Mouse (Mus musculus) embryo, embryonic 11 days (tissue): ENCODE data around the gene Frs3.

Source experiments
- DNase-seq: peaks from one replicate; pipeline ENCODE4 v3.0.0-alpha.2; 2015

Frs3 gene

DNA sequence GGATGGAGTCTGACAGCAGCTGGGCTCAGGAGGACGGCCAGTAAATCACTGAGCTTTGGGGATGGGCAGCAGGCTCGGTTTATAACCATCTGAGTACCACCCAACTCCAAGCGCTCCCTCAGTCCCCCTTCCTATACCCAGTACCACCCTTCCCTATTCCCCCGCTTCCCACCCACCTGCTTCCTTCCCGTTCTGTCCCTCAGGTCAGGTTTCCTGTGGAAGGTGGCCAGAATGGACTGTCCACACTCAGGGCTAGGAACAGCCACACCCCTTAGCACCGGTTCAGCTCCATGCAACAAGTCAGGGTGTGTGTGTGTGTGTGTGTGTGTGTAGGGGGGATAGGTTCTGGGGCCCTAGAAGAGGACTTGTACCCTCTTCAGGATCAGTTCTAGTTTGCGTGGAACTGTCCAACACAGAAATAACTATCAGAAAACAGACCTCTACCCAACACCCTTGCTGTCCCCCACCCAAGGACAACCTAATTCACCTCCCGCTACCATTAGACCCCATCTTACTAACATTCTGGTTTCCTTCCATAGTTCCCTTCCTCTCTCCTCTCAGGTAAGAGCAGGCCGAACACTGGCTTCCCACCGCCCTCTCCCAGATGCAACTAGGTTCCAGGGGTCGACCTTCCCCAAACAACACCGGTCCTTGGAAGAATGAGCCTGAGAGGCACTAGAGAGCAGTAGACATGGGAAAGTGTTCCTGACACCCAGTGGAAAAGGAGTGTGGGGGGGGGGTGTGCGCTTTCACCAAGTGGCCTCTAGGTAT is 5.0 kb downstream of the Frs3 start:
- no peak for DNase-seq

DNA sequence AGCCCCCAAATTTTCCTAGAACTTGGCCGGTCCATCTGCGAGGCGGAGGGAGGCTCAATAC is 5.4 kb downstream of the Frs3 start, which contains the start of gene Gm21981:
Gm21981 (minus strand) TSS at position 14 of the 61 bp plus-strand sequence.
- no peak for DNase-seq

DNA sequence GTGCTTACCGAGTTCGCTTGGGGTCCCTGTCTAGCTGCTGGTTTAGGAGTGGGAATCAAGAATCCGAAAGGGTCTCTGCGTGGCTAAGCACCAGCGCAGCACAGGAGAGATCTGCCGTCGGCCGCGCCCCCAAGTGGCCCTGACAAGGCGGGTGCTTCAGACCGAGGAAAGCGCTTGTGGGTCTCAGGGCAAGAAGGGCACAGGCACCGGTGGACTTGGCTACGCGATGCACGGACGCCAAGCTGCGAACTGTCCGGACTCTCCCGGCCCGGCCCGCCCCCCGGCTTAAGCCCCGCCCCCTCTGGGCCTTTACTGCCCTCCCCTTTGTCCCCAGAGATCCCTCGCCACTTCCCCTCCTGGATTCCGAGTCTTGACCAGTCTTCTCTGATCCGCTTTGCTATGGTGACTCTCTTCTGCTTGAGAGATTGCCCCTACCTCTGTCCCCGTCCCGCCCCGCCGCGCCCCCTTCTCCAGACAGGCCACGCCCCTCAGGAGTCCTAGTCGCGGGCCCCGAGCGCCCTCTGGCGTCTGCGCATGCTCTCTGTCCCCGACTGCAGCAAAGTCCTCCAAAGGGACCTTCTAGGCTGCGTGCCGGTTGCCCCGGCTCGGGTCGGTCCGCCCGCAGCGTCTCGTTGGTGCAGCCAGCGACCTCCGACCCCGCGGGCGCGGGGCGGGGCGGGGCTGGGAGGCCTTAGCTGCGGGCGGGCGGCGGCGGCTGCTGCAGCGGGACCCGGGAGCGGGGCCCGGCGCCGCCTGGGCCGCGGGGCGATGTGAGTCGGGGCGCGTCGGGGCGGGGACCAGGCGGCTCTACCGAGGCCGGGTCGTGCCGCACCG is 5.9 kb downstream of the Frs3 start, which contains the start of gene Prickle4:
Prickle4 (minus strand) TSS at position 234 of the 834 bp plus-strand sequence.
- DNase-seq = peak; percentile 98

DNA sequence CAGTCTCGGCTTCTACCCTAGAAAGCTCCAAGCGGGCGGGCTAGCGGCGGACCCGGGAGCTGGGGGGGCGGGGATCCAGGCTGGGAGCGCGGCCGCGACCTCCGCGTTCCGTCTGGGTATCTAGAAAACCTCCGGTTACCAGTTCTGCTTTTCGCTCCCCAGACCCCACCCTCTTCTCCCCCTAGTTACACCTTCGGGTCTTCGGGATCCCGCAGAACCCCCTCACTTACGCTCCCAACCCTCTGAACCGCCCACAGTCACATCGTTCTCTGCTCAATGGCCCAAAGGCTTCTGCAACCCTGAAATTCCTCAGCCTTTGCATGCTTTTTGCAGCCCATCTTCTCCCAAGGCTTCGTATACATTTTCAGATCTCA is 6.5 kb downstream of the Frs3 start:
- no peak for DNase-seq

DNA sequence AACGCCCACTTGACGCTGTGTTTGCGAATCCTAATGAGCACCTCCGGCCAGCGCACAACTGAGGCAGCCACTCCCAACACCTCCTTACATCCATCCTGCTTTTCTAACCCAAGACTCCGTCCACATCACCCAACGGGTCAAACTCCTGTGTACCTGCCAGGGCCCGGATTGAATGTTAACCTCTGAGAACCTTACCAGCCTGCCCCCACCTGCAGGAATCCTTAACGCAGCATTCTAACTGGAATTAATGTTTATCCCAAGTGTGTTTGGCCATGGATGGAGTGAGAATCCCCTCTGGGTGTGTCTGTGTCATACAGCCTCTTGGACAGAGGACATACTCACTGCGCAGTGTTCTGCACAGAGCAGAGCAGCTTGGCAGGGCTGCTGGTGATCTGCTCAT is 9.3 kb downstream of the Frs3 start:
- no peak for DNase-seq

DNA sequence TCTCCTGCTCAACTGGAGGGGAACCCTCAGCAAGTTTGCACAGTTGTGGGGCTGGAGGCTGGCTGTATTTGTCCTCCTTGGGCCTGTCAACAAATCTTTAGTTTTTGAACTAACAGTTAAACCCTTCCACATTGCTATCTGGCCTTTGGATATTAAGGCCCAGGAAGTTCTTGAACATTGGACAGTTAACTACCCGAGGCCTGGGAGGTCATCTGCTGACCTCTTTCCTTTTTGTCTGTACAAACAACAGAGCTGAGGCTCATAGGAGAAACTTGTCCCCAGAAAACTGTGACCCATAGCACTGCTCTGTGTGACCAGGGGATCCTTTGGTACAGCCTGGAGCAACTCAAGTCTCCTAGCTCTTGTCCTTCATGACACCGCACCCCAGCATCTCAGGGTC is 10.2 kb downstream of the Frs3 start:
- DNase-seq = no peak

DNA sequence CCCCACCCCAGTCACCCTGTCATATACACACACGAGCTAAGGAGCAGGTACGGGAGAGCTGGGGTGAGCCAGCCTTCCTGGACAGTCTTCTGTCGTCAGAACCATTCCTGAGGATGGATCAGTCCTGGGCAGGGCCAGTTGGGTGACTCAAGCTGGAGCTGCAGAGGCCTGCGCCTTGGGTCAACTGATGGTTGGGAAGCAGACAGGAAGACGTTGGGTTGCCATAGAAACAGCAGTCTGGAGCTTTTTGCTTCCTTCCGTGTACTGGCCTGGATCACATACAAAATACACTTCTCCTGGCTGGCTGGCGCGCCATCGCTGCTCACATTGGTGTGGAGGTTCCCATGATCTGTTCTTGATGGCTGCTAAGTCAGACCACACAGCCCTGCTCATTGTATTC is 13.0 kb downstream of the Frs3 start:
- DNase-seq = no peak

DNA sequence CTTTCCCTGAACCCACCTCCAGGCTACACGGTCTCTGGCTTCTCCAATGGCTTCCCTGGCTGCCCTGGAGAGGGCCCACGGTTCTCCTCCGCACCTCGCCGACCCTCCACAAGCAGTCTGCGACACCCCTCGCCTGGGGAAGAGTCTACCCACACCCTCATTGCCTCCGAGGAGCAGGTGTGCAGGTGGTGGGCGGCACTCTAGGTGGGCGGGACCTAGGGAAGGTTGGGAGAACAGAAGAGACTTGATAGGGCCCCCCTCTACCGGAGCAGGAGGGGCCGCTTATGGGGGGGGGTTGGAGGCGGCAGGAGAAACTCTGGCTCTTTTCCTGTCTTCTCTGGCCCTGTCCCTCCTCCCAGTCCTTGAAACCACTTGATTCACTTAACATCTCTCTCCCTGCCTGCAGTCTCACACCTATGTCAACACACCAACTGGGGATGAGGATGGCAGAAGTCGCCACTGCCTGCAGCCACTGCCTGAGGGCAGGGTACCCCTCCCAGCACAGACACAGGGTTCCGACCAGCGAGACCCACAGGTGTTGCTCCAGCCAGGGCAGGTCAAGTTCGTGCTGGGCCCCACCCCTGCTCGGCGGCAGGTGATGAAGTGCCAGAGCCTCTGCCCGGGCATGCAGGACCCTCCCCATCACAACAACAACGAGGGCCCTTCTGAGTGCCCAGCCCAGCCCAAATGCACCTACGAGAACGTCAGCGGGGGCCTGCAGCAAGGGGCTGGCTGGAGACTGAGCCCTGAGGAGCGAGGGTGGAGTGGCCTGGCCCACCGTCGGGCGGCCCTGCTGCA is 13.9 kb downstream of the Frs3 start:
- no peak for DNase-seq

DNA sequence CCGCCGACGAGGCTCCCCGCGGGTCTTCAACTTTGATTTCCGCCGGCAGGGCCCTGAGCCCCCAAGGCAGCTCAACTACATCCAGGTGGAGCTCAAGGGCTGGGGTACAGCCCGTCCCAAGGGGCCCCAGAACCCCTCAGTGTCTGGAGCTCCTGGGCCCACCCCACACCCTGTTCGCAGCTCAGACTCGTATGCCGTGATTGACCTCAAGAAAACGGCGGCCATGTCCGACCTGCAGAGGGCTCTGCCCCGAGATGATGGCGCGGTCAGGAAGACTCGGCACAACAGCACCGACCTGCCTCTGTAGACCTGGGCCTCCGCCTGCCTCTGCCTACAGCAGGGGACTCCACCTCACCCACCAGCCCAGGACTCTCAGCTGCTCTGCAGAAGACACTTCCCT is 14.7 kb downstream of the Frs3 start:
- peak; percentile 17 for DNase-seq

DNA sequence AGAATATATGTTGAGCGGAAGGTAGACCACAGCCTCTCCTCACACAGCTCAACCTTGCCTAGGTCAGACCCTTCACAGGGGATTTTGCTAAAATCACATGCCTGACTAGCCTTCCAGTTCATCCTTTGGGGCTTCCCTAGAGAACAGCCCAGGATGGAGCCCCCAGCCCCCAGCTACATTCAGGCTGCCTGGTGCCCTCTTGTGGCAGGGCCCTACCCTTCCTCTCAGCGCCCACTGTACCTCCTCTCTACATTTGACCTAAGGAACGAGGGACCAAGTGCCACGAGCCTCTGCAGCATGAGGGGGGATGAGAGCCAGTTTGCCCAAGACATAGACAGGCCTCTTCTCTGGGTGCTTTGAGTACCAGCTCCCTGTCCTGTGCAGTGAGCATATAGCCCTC is 15.9 kb downstream of the Frs3 start:
- DNase-seq = no peak

DNA sequence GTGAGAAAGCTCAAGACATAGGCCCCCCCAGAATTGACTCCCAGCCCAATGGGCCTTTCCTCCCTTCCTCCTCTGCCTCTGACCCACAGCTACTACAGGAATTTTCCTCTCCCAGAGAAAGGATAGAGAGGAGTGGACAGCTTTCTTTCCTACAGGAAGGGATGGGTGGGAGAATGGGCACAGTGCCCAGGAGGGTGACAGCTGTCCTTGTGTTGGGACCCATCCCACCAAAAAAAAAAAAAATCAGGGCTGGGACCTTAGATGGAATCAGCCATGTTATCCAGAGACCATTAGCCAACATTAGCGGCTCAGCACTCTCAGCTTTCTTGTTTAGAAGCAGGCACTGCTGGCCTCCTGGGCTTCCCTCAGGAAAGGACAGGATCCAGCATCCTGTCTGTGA is 17.4 kb downstream of the Frs3 start:
- DNase-seq = no peak

DNA sequence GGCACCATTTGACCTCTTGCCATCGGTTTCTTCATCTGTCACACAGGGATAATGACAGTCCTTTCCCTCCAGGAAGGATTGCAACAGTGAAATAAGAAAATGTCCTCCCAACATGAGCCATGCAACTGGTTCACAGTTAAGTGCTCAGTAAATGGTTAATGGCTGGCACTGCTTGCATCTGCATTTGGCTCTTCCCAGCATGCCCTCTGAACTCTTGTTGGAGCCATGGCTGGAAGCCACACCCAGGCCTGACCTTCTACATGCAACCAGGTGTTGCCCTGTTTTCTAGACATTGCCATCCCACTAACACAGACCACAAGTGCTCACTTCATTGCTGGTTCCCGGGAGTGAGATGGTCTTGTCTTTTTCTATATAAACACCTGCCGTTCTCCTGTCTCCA is 19.1 kb downstream of the Frs3 start:
- DNase-seq = no peak

DNA sequence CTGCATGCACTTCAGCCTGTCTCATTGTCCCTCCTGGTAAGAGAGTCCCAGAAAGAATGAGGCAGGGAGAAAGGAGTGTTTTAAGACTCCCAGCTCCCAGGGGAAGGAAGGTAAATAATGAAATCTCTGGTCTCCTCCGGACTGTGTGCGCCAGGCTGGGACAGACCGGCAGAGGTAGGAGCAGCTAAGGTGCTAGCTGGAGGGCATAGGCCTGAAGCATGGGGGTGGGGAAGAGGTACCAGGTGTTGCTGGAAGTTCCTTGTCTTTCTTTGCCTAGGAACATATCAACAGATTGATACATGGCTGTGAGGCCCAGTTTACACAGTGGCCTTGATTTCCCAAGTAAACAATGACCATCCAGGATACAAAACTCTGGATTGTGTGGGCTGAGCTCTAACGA is 20.1 kb downstream of the Frs3 start:
- no peak for DNase-seq

DNA sequence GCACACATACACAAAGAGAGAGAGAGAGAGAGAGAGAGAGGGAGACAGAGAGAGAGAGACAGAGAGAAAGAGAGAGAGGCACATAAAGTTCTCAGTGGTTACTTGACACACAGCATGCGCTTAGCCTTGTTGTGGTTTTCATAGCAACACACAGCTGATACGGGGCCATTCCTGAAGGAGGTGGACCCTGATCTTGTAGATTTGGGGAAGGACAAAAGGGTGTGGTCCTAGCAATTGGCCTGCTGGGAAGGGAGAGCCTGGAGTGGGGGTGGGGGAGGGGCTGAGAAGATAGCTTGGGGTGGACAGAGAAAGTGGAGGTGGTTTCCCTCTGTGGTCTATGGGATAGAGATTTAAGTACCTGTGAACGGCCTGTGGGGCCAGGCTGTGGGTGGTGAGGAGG is 21.2 kb downstream of the Frs3 start:
- no peak for DNase-seq

DNA sequence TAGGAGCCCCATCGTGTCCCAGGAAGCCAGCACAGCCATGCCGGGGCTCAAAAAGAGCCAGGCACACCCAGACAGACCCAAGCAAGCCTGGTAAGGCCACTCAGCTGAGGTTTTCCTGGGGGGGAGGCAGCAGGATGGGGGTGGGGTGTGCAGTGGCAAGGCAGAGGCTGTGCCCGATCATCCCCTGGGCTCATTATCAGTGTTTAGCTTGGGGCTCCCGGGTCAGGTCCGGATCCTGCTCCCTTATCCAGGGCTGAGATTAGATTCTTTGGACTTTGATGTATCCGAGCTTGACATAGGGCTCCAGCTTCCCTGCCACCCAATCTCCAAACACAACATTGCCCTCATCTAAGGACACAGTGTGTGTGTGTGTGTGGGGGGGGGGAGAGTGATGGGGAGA is 23.1 kb downstream of the Frs3 start:
- DNase-seq = no peak

DNA sequence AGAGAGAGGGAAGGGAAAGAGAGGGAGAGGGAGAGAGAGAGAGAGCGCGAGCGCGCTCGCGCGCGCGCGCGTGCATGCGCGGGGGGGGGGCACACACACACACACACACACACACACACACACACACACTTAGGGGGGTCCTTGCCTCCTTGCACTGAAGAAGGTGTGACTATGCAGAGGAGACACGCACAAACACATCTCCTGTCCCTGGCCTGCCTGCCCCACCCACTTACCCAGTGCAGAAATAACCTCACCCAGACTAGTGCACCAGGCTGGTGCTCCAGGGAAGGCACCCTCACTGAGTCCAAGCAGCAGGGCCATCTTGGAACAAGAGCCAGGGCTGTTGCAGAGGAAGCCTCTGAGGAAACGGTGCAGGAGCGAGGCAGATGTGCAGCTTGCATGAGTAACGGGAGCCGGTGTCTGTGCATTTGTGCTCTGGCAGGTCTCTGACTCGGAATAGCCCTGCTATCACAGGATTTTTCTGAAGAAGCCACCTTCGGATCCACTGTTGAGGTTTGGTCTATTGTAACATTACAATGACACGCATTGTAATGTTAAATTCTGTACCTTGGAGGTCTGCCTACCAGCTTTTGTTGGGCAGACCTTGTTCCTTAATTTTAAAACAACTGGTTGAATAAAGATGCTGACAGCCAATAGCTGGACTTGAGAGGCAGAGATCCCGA is 24.2 kb downstream of the Frs3 start:
- DNase-seq = no peak

DNA sequence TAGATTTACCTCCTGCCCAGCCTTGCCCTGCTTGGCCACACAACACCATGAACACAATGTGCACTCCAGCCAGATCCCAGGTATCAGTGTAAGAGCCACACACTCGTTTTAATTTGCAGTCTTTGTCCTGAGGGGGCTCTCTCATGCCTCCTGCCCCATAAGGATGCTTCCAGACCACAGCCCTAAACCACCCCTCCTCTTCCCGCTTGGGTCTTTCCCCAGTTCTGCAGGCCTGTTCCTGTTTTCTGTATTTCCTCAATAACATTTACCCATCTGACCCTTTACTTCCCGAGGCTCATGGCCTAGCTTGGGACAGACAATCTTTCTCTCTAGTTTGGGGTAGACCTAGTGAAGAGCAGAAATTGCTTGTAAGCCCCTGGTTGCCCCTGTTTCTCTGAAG is 26.2 kb downstream of the Frs3 start:
- no peak for DNase-seq

DNA sequence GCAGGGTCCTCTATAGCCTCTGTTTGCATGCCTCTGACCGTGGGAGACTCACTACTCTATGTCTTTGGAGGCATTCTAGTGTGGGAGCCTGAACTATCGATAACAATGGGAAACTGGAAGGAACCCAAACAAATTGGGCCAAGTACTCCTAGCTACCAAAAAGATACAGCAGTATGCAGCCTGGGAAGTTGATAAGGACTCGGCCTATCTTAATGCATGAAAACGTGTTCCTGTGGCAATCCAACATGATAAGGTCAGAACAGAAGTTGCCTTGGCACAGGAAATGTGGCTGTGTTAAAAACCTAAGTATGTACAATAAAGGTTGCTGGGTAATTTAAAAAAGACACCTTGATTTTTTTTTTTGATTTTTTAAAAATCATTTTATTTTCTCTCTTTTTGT is 32.4 kb downstream of the Frs3 start:
- no peak for DNase-seq

DNA sequence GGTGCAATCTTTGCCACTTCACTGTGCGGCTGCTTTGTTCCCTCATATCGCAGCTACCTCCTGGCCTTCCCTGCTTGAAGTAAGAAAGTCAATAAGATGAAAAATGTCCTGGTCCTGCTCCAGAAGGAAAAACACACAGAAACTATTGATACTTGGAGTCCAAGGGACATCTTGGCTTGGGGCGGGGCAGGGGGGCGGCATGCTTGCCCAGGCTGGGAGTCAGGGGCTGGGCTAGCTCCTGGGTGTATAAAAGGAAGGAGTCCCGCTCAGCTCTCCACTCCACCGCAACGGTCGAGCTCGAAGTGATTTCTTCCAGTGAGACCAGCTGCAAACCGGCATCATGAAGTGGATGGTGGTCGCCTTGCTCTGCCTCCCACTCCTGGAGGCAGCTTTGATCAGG is 37.7 kb downstream of the Frs3 start, which contains the start of gene Pgc:
Pgc (plus strand) TSS at position 277 of the 400 bp plus-strand sequence.
- DNase-seq = no peak

DNA sequence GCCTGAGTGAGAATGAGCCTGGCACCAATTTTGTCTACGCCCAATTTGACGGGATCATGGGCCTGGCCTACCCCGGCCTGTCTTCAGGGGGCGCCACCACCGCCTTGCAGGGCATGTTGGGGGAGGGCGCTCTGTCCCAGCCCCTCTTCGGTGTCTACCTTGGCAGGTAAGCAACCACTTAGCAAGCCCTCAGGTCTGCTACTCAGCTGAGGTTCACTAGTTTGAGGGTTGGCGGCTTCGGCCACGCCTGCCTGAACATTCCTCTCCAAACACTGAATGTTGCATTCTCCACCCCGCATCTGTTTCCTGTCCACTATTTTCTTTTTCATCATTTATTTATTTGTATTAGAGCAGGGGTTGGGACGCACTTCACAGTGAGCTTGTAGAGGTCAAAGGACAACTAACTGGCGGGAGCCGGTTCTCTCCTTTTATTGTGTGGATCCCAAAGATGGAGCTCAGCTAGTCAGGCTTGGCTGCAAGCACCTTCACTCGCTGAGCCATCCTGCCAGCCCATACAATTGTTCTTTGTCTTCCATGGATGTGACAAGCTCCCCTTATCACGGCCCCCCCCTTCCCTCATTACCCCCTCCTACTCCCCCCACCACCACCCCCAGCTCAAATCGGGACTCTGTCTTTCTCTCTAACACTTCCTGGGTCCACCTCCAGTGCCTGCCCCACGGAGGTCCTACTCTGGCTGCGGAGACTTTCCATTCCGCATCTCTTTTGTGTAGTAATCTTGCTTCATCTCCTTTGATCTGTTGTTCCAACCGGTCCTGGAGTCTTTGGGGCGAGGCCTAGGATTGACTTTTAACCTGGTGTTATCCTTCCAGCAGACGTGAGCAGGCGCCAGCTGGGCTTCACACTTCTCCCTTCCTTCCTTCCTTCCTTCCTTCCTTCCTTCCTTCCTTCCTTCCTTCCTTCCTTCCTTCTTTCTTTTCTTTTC is 42.1 kb downstream of the Frs3 start:
- DNase-seq = no peak

DNA sequence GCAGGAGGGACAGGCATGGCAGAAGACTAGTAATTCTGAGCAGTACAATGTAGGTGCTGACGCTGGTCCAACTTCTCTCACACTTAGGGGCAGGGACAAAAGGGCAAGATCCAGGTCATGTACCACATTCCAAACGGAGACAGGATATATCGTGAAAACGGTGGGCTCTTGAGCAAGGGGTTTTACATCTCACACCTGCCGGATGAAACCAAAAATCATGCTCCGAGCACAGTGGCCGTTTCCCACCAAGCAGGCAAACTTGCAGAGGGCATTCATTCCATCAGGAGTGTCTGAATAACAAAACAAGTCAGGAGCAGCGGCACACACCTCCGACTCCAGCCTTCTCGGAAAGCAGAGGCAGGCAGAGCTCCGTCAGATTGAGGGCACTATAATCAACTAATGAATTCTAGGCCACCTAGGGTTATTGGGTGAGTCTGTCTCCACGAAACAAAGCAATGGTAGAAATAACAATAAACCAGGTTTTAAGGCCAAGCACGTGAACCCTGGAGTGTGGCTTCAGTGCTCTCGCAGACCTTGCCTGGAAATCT is 46.8 kb downstream of the Frs3 start:
- DNase-seq = no peak

DNA sequence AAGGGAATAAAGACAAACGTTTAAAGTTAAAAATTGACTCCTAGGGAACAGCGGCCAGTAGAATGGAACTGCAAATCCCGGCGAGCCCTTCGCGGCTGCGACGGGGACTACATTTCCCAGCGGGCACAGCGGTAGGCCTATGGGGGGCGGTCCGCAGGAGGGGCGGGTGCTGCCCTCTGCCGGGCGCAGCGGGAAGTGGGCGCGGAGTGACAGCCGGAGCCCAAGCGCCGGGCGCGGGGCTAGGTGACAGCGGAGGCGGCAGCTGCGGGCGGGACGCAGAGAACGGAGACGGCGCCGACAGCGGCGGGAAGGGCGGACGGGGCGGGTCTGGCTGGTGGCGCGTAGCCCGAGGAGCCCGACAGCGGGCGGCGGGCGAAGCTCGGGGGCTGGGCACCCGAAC is 48.0 kb downstream of the Frs3 start, which contains the start of gene Tfeb:
Tfeb (plus strand) TSS at position 175 of the 400 bp plus-strand sequence.
- DNase-seq = peak; percentile 96
